Mouse (Mus musculus) lung, postnatal 14 days (tissue): Measurements from ENCODE around the gene Borcs6.

Experiments used
- DNase-seq: peaks from one replicate; pipeline ENCODE4 v3.0.0; 2021

Borcs6 gene

GRCm38 (mm10) chr11:69050748-69051147 lies 8.8 kb upstream of the Borcs6 start:
- DNase-seq: no peak

- DNase-seq: no peak
Measured at GRCm38 (mm10) chr11:69051771-69052170, 7.7 kb upstream of the Borcs6 start.

DNA sequence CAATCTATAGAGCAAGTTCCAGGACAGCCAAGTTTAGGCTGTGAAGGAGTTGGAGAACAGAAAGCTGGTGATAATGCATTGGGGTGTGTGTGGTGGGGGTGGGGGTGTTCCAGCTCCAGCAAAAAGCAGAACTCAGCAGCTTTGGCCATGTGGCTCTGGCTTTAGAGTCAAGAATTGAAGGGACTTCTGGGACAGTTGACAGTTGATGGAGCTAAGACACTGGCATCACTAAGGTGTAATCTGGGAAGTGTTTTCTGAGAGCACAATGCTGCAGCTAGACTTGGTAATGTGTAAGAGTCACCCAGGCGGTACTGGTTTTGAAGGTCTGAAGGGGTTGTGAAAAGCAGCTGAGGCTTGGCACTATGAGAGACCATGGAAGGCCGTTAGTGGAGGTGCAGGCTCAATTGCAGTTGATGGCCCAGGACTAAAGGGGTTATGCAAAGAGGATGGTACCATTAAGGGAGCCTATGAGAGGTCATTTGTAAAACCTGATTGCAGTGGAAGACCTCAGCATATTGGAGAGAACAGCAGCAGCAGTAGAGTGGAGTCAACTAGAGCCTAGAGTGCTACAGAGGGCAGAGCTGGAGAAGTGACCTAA lies 6.6 kb upstream of the Borcs6 start:
- no peak for DNase-seq

- DNase-seq: no peak
Measured at GRCm38 (mm10) chr11:69053848-69054247, 5.7 kb upstream of the Borcs6 start.

DNA sequence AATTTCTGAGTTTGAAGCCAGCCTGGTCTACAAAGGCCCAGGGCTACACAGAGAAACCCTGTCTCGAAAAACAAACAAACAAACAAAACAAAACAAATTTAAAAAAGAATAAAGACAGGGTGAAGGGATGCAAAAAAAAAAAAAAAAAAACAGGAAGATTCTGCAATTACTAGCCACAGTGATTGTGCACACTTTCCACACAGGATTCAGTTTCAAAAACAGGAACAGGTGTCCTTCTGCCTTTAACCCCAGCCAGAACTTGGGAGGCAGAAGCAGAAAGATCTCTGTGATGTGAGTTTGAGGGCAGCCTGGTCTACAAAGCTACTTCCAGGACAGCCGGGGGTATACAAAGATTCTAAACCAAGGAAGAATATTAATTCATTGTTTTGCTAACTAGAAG lies 1.3 kb upstream of the Borcs6 start:
- DNase-seq: no peak

- DNase-seq: no peak
Measured at GRCm38 (mm10) chr11:69058729-69059356, 674 bp upstream of the Borcs6 start.

DNA sequence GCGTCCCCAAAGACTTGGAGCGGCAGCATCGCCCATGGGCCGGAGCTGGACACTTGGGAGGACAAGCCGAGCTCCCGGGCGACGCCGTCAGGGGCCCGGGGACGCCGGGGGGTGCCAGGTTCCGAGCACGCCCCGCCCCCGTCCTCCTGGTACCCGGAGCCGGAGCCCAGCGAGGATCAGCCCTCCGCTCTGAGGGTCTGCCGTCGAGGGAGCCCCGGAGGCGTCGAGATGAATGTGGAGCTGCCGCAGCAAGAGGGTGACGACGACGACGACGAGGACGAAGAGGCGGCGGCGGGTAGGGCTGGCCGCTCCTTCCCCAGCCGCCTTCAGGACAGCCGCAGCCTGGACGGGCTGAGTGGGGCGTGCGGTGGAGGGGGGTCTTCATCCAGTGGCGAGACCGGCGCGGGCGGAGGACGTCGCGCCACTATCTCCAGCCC lies 476 bp downstream of the Borcs6 start:
- DNase-seq: no peak

GRCm38 (mm10) chr11:69060448-69061254 lies 1.1 kb downstream of the Borcs6 start:
- DNase-seq: no peak

- no peak for DNase-seq
Measured at GRCm38 (mm10) chr11:69061255-69061912, 1.9 kb downstream of the Borcs6 start.

DNA sequence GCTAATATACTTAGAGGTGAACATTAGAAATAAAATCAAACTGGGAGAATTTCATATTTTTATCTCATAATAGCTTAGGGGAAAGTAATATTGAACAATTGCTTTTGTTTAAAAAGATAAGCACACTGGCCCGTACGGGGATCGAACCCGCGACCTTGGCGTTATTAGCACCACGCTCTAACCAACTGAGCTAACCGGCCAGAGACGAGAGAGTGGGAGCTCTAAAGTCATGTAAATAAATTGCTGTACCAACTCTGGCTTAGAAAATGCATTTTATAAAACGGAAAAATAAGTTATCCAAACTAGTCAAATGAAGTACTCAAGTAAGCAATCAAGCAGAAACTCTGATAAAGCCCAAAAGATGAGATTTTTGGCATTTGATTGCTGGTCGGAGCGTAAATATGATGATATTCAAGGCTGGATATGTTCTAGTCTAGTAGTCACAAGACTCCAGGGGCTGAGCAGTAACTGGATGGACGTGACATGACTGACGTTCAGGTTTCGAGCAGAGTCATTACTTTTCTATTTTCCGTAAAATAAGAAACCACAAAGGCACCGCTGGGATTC lies 2.8 kb downstream of the Borcs6 start:
- peak; percentile 86 for DNase-seq

- DNase-seq: peak; percentile 99
Measured at GRCm38 (mm10) chr11:69062761-69063224, 3.3 kb downstream of the Borcs6 start.

DNA sequence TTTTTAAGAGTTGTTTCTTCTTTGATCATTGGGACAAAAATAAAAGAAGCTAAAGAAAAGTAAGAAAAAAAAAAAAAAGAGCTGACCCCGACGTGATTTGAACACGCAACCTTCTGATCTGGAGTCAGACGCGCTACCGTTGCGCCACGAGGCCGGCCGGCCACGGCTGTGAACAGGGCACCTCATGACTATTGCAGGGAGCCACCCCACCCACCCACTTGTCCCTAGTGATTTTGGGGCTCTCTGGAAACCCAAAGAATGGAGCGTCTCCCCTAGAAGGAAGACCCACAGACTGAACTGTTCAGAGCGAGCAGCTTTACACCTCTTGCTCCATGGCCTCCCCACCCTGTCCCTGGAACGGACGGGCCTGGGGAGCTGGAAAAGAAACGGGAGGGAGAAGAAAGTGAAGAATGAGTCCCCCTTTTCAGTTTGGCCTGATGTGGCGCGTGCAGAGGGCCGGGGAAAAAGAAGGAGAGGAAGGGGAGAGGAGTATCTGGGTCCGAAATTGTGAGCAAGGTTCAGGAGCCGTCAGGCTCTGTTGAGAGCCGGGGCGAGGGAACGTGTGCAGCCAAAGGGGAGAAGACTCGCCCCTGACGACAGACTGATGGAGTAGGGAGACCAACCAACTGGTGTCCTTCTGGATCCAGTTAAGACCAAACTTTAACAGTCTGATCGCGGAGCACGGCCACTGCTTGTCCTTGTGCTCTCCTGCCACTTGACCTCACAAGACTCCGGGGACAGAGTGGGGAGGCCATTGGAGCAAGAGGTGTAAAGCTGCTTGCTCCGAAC lies 4.1 kb downstream of the Borcs6 start:
- DNase-seq: peak; percentile 91

- no peak for DNase-seq
Measured at GRCm38 (mm10) chr11:69064259-69065133, 5.0 kb downstream of the Borcs6 start.

GRCm38 (mm10) chr11:69065394-69065925 lies 5.9 kb downstream of the Borcs6 start:
- DNase-seq: no peak

GRCm38 (mm10) chr11:69066163-69066861 lies 6.8 kb downstream of the Borcs6 start:
- DNase-seq: no peak

GRCm38 (mm10) chr11:69066956-69067355 lies 7.4 kb downstream of the Borcs6 start:
- peak; percentile 91 for DNase-seq

DNA sequence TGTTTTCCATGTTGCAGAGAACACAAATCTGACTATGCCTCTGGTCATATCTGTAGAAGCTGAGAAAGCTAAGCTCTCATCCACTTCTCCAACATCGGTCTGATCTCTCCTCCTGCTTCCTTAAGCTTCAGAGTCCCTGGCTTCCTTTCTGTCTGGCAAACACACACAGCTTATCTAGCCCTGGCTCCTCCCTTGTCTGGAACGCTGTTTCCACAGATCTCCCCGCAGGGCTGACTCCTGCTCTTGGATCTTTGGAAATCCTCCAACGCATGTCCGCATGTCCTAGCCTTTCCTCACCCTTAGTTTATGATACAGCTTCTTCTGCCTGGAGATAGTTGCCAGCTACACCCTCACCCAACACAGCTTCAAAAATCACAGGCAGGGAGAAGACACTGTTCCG lies 8.1 kb downstream of the Borcs6 start:
- DNase-seq: no peak

GRCm38 (mm10) chr11:69070093-69070492 lies 10.6 kb downstream of the Borcs6 start:
- DNase-seq: no peak

- peak; percentile 94 for DNase-seq
Measured at GRCm38 (mm10) chr11:69070590-69071222, 11.2 kb downstream of the Borcs6 start, which contains the start of gene Tmem107. TSS of gene Tmem107 (plus strand) at chr11:69070806.

DNA sequence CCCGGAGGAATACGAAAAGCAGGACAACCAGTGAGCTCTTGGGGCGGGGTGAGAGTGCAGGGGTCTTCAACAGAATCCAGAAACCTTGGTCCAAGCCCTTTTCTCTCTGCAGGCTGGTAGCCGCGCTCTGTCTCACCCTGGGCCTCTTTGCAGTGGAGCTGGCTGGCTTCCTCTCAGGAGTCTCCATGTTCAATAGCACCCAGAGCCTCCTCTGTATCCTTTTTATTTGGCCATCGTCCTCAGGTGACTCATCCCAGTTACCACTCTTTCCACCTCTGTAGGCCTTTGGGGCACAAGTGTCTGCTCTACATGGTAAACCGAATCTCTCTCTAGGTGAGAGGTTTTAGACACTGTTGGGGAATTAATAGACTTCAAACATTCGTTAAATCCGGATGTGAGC lies 11.7 kb downstream of the Borcs6 start:
- no peak for DNase-seq
